Mouse (Mus musculus): ENCODE measurements around the gene Popdc3. TPM values are rescaled to one million over a fixed set of nuclear protein-coding genes. Genes with fewer than 3 reads are reported as not detected.
"Not testable (repeated sequence)": the region's sequence is repeated elsewhere in the genome, so short reads cannot be mapped to it uniquely, and the experiment has no call there.

Popdc3 gene
- total and polyA plus RNA-seq, 3 experiments = 13.4 to 35.5 (median 29.4) TPM

- H3K9ac ChIP-seq (ENCODE audit: low read depth, low read length) = no peak overlapping the region
- H3K27ac ChIP-seq = no peak overlapping the region
- H3K27me3 ChIP-seq (ENCODE audit: control insufficient read depth, insufficient read depth, low read length) = no peaks in the 10 kb centered on the region
- WGBS = 42% methylated on average over 7 of the region's 7 CpGs
- H3K79me2 ChIP-seq (replicated peaks; ENCODE audit: control insufficient read depth, insufficient read depth, low read length) = no peaks in the 10 kb centered on the region
- DNase-seq = no peak
- no peaks in the 10 kb centered on the region for H3K36me3 ChIP-seq (ENCODE audit: control insufficient read depth, insufficient read depth, low read length)
- no peak overlapping the region for H3K4me3 ChIP-seq
- H3K4me1 ChIP-seq (ENCODE audit: control insufficient read depth, insufficient read depth, low read length) = peaks cover 2% of the 10 kb centered on the region; the same call in 1 of the 2 replicates
- TF ChIP-seq CTCF (IDR thresholded peaks at IDR 0.05) (no peak), EP300 (IDR thresholded peaks at IDR 0.05; ENCODE audit: insufficient read depth, low read depth, low read length) (no peak), POLR2A (IDR thresholded peaks at IDR 0.05; ENCODE audit: insufficient read depth, low read depth, low read length) (no peak)
- intact Hi-C loops (cut with DNase I) = loop anchor here (5.0 kb wide), 1 partner anchor 151 kb away; no protein-coding TSS in a partner anchor
Measured at GRCm38 (mm10) chr10:45288351-45288750, 110.5 kb downstream of the Popdc3 start.

DNA sequence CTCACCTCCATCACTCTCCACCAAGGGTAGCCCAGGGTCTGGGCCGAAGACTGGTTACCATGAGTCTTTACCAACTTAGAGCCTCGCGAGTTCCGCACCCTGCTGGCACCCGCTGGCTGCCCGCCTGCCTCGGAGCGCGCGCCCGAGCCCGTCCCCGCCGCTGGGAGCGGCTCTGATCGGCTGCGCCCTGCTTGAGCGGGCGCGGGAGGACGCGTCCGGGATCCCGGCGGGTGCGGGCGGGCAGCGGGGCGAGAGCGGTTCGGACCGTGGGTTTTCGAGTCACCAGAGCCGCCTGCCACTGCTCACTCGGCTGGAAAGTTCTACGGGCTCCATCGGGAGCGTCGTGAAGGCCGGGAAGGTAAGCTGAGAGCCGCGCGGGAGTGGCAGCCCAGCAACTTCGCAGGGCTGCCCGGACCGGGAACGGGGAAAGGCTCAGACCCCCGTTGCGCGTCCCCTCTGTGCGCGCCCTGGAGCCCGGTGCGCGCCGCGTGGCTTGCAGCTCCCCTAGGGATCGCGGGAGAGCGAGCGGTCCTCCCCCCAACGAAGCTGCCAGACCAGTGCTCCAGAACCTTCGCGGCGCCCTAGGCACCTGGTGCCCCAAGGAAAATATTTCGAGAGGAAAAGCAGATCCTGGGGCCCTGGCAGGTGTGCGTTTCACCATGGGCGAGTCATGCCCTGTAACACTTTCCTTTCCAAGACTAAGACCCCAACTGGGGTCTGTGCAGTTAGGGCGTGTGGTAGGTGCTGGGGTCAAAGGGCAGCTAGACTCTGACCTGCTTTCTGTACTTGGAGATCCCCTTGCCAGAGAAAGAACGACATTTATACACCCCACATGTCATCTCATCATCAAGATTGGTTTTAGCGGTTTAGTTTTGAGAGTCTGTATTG lies 111.6 kb downstream of the Popdc3 start:
- no peaks in the 10 kb centered on the region for H3K36me3 ChIP-seq (ENCODE audit: control insufficient read depth, insufficient read depth, low read length)
- H3K27me3 ChIP-seq (ENCODE audit: control insufficient read depth, insufficient read depth, low read length) = no peaks in the 10 kb centered on the region
- intact Hi-C loops (cut with DNase I) = loop anchor here (5.0 kb wide), 1 partner anchor 152 kb away; no protein-coding TSS in a partner anchor
- WGBS = 2% methylated on average over 71 of the region's 71 CpGs
- peaks cover 2% of the 10 kb centered on the region; the same call in 1 of the 2 replicates for H3K4me1 ChIP-seq (ENCODE audit: control insufficient read depth, insufficient read depth, low read length)
- peak overlapping the region; percentile 84 for H3K27ac ChIP-seq
- no peaks in the 10 kb centered on the region for H3K79me2 ChIP-seq (replicated peaks; ENCODE audit: control insufficient read depth, insufficient read depth, low read length)
- H3K9ac ChIP-seq (ENCODE audit: low read depth, low read length) = peak overlapping the region; percentile 95
- DNase-seq = peak; percentile 55 to 59
- no peak for TF ChIP-seq CTCF (IDR thresholded peaks at IDR 0.05)
- TF ChIP-seq POLR2A (IDR thresholded peaks at IDR 0.05; ENCODE audit: insufficient read depth, low read depth, low read length) = no peak
- no peak for TF ChIP-seq EP300 (IDR thresholded peaks at IDR 0.05; ENCODE audit: insufficient read depth, low read depth, low read length)
- peak overlapping the region; percentile 45 for H3K4me3 ChIP-seq

GRCm38 (mm10) chr10:45290618-45291017 lies 112.7 kb downstream of the Popdc3 start:
- intact Hi-C loops (cut with DNase I) = no loop called here
- H3K36me3 ChIP-seq (ENCODE audit: control insufficient read depth, insufficient read depth, low read length) = no peaks in the 10 kb centered on the region
- H3K79me2 ChIP-seq (replicated peaks; ENCODE audit: control insufficient read depth, insufficient read depth, low read length) = no peaks in the 10 kb centered on the region
- H3K4me1 ChIP-seq (ENCODE audit: control insufficient read depth, insufficient read depth, low read length) = no peaks in the 10 kb centered on the region
- peak overlapping the region; percentile 84 for H3K27ac ChIP-seq
- H3K9ac ChIP-seq (ENCODE audit: low read depth, low read length) = no peak overlapping the region
- 32% methylated on average over 5 of the region's 5 CpGs for WGBS
- DNase-seq = no peak
- TF ChIP-seq EP300 (IDR thresholded peaks at IDR 0.05; ENCODE audit: insufficient read depth, low read depth, low read length) (no peak), CTCF (IDR thresholded peaks at IDR 0.05) (no peak), POLR2A (IDR thresholded peaks at IDR 0.05; ENCODE audit: insufficient read depth, low read depth, low read length) (no peak)
- H3K4me3 ChIP-seq = peak overlapping the region; percentile 22; the same call in 1 of the 2 replicates
- no peaks in the 10 kb centered on the region for H3K27me3 ChIP-seq (ENCODE audit: control insufficient read depth, insufficient read depth, low read length)

- H3K27ac ChIP-seq; H3K9ac ChIP-seq (ENCODE audit: low read depth, low read length); H3K4me3 ChIP-seq; H3K36me3 ChIP-seq (ENCODE audit: control insufficient read depth, insufficient read depth, low read length); H3K4me1 ChIP-seq (ENCODE audit: control insufficient read depth, insufficient read depth, low read length); H3K27me3 ChIP-seq (ENCODE audit: control insufficient read depth, insufficient read depth, low read length); intact Hi-C loops (cut with DNase I); DNase-seq; H3K79me2 ChIP-seq (replicated peaks; ENCODE audit: control insufficient read depth, insufficient read depth, low read length): not testable (repeated sequence)
- WGBS = 57% methylated on average over 4 of the region's 4 CpGs
Measured at GRCm38 (mm10) chr10:45292159-45292558, 114.3 kb downstream of the Popdc3 start.

DNA sequence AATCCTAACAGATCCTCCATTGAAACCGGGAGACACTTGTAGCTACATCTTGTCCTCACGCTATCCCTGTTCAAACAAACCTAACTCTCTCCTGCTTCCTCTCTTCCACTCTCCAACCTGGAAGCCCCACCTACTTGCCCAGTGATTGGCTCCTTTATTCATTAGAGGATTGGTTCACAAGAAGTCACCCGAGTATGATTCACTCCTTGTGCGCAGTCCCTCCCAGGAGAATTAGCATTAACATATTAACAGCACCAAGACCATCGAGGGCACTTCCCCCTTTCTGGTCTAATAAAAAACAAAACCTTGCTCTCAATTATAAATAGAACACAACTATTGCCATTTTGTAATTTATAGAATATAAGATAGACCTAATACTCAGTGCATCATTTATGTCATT lies 117.2 kb downstream of the Popdc3 start:
- WGBS = 80% methylated on average over 5 of the region's 5 CpGs
- no peak overlapping the region for H3K9ac ChIP-seq (ENCODE audit: low read depth, low read length)
- H3K4me3 ChIP-seq = no peak overlapping the region
- H3K36me3 ChIP-seq (ENCODE audit: control insufficient read depth, insufficient read depth, low read length) = no peaks in the 10 kb centered on the region
- DNase-seq = no peak
- TF ChIP-seq EP300 (IDR thresholded peaks at IDR 0.05; ENCODE audit: insufficient read depth, low read depth, low read length) (no peak), POLR2A (IDR thresholded peaks at IDR 0.05; ENCODE audit: insufficient read depth, low read depth, low read length) (no peak), CTCF (IDR thresholded peaks at IDR 0.05) (no peak)
- no peaks in the 10 kb centered on the region; the same call in 1 of the 2 replicates for H3K4me1 ChIP-seq (ENCODE audit: control insufficient read depth, insufficient read depth, low read length)
- H3K27ac ChIP-seq = no peak overlapping the region
- H3K79me2 ChIP-seq (replicated peaks; ENCODE audit: control insufficient read depth, insufficient read depth, low read length) = no peaks in the 10 kb centered on the region
- H3K27me3 ChIP-seq (ENCODE audit: control insufficient read depth, insufficient read depth, low read length) = no peaks in the 10 kb centered on the region
- intact Hi-C loops (cut with DNase I) = no loop called here

- no peaks in the 10 kb centered on the region for H3K36me3 ChIP-seq (ENCODE audit: control insufficient read depth, insufficient read depth, low read length)
- no peaks in the 10 kb centered on the region for H3K27me3 ChIP-seq (ENCODE audit: control insufficient read depth, insufficient read depth, low read length)
- intact Hi-C loops (cut with DNase I) = no loop called here
- H3K27ac ChIP-seq = no peak overlapping the region
- TF ChIP-seq CTCF (IDR thresholded peaks at IDR 0.05) = no peak
- no peak for TF ChIP-seq EP300 (IDR thresholded peaks at IDR 0.05; ENCODE audit: insufficient read depth, low read depth, low read length)
- no peak for TF ChIP-seq POLR2A (IDR thresholded peaks at IDR 0.05; ENCODE audit: insufficient read depth, low read depth, low read length)
- peaks cover 1% of the 10 kb centered on the region for H3K4me1 ChIP-seq (ENCODE audit: control insufficient read depth, insufficient read depth, low read length)
- DNase-seq = no peak
- H3K4me3 ChIP-seq = no peak overlapping the region
- WGBS = 66% methylated on average over 6 of the region's 6 CpGs
- no peak overlapping the region for H3K9ac ChIP-seq (ENCODE audit: low read depth, low read length)
- H3K79me2 ChIP-seq (replicated peaks; ENCODE audit: control insufficient read depth, insufficient read depth, low read length) = no peaks in the 10 kb centered on the region; the same call in 1 of the 2 replicates
Measured at GRCm38 (mm10) chr10:45298503-45298902, 120.6 kb downstream of the Popdc3 start.

Measured in heart, adult 2 months (tissue).